Mouse (Mus musculus) right cerebral cortex, adult 2 months (tissue): ENCODE measurements at regions not wholly inside any gene's neighbourhood (a gene's known extent, or its start where the extent isn't known, plus 50 kb on each side); places are given as distances from the start of the nearest gene placed in this dataset.

Source experiments
- DNase-seq, 2 experiments: peaks; one replicate each; pipeline ENCODE4 v3.0.0; 2021 to 2022; ENCODE audit warnings: low spot score in 2 of 2

DNA sequence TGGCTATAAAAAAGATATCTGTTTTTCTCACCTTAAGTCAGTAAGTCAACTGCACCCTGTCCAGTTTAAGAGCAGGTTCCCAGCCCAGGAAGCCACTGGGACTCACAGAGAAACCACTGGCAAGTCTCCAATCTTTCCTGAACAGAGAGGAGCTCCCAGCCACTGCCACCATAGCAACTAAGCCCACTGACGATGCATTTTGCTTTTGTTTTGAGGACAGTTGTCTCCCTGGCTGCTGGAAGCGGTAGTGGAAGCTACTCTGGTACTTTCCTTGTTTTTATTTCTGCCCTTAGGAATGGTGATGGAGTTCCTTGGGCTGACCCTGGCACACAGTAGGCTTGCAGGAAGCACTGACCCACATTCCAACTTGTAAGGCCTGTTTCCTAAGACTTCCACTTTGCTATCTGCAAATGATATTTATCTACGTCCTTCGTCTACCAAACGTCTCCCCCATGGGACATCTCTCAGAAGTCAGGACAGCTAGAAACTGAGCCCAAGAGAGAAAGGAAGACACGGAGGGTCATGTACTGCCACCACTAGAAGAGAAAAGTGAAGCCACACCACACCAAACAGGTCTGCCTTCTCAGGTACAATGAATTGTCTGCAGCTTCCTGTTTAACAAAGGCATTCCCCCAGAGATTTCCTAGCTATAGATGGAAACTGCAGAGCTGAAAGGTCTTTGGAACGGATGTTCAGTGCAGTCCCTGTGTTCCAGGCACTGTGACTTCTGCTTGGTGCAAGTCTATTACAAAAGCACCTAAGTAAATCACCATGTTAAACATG lies 125.7 kb upstream of the Fmo9 start:
- no peak for DNase-seq

DNA sequence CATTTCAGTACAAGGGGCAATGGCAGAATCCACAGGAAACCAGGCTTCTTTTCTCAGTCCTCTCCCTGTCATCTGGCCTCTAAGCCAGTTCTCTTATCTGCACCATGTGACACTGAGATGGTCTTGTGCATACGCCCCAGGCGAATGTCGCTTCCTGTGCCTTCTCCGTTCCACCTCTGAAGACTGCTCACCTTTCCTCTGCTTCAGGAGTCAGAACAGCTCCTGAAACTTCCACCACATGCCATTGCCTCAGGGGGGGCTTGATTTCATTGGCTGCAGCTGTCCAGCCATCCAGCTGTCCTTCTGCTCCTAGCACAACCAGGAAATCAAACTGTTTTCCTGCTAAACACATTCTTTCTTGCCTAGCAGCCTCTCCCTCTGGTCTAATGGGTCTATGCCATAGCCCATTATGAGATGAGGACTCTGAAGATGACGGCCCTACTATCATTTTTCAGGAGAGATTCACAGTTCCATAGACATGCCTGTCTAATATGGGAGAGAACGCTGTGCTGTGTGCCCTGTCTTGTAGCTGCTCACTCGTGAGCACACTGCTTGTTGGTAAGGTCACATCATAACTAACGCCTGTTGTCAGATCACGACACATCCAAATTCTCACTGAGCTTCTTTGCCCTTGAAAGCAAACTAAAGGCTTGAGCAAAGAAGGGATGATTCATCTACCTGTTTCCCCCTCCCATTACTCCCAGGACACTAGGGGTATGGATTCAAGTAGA lies 129.9 kb upstream of the Fmo9 start:
- DNase-seq, result no peak

GRCm38 (mm10) chr1:166812072-166812461 lies 130.4 kb upstream of the Fmo9 start:
- DNase-seq, result no peak

DNA sequence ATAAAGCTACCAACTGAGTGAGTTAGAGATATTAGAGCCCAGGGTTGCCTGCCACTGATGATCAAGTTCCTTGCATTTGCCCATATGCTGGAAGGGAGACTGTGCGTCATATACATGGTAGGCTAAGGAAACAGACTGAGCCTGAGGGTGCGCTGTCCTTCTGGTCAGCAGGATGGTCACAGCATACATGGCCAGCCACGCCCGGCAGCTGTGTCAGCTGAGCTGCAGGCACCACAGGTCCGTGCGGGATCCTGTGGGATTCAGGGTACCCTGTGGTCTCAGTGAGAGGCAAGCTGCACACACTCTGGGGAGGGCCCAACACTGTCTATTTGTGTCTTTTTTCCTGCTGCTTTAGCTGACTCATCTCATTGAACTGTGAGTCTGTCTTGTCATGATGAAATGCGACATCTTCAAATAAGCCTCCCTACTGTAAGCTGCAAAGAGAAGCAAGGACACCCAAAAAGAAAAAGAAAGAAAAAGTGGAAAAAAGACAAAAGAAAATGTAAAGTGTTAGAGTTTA lies 131.3 kb upstream of the Fmo9 start:
- DNase-seq, result no peak

DNA sequence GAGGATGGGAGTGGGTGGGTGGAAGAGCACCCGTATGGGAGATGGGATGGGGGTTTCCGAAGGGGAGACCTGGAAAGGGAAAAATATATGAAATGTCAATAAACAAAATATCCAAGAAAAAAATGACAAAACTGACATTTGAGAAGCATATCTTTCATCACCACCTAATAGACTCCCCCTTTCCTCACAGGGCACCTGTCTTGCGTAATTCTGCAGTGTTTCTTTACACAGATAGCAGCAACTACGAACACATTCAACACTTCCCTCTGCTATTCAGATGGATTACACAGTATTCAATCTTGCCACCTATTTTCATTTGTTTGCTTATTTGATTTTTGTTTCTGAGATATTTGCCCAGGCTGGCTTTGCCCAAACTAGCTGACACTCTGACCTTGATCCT lies 136.3 kb upstream of the Fmo9 start:
- DNase-seq, result no peak

GRCm38 (mm10) chr1:166818682-166819081 lies 137.0 kb upstream of the Fmo9 start:
- no peak for DNase-seq

GRCm38 (mm10) chr1:166819420-166819819 lies 137.8 kb upstream of the Fmo9 start:
- no peak for DNase-seq

- no peak for DNase-seq
These were observed 138.4 kb upstream of the Fmo9 start for GRCm38 (mm10) chr1:166820050-166820449.

- DNase-seq, result no peak
These were observed 139.5 kb upstream of the Fmo9 start for GRCm38 (mm10) chr1:166821146-166821545.

- no peak for DNase-seq
These were observed 155.7 kb upstream of the Fmo9 start for GRCm38 (mm10) chr1:166837299-166837698.

GRCm38 (mm10) chr1:166839833-166840232 lies 158.2 kb upstream of the Fmo9 start:
- DNase-seq, result no peak

DNA sequence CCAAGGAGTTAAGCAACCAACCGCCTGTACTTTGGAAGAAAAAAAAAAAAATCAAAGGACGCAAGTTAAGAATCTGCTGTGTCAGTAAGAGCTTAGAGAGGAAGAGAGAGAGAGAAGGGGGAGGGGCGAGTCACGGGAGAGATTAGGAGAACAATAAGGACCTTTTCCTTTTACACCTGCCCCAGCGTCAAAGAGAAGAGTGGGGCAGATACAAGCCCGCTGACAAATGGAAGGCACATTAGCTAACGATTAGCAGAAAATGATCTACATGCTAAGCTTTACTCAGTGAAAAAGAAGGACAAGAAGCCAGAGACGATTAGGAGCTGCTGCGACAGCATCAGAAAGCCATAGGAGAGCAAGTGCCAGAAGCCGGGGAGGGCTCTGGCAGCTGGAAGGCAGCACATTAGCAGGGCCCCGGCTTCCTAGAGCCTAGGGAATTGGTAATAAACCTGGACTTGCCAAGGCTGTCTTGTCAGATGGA lies 157.8 kb upstream of the Fam78b start:
- DNase-seq, result no peak

DNA sequence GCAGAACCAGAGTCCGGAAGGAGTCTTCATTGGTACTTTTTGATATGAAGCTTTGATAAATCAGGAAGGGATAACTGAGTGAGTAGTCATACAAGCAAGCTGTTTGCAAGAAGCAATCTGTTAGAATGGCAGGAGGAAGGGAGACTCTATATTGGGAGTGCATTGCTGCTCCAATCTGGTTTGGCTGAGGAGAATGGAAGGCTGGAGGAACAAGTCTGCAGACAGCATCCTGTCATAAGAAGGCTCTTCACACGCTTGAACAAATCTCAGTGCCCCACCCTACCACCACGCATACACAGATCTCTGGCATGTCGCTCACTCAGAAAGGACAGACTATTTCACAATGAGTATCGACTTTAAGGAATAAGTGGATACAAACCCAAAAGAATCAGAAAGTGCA lies 154.7 kb upstream of the Fam78b start:
- DNase-seq, result no peak

GRCm38 (mm10) chr1:166847233-166847632 lies 154.0 kb upstream of the Fam78b start:
- DNase-seq, result no peak

- no peak for DNase-seq
These were observed 153.1 kb upstream of the Fam78b start for GRCm38 (mm10) chr1:166848015-166848535.

DNA sequence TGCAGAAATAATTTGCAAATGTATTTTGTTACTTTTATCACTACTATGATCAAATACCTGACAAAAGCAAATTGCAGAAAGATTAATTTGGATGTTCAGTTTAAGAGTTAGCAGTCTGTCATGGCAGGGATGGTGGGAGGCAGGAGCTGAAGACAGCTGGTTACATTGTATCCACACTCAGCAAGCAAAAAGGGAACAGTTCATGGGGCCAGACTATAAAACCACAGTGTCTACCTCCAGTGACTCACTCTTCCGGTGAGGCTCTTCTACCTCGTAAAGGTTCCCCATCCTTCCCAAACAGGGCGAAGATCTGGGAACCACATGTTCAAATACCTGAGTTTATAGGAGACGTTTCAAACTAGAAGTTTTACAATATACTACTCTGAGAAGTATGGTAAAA lies 145.2 kb upstream of the Fam78b start:
- DNase-seq, result no peak

GRCm38 (mm10) chr1:166866256-166866655 lies 135.0 kb upstream of the Fam78b start:
- no peak for DNase-seq

DNA sequence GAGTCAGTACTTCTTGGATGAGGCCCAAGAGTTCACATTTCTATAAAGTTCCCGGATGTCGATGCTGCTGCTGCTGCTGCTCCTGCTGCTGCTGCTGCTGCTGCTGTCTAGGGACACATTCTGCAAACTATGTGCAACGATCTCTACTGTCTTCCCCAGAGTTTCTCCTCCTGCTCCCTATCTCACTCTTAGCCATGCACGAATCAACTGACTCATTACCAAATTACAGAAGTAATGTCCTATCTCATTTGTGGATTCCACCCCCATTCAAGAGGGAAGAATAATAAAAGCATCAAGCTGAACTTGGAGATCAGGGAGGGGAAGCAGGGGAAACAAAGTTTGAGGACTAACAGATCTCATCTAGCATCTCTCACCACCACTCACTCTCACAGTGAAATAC lies 130.0 kb upstream of the Fam78b start:
- no peak for DNase-seq

DNA sequence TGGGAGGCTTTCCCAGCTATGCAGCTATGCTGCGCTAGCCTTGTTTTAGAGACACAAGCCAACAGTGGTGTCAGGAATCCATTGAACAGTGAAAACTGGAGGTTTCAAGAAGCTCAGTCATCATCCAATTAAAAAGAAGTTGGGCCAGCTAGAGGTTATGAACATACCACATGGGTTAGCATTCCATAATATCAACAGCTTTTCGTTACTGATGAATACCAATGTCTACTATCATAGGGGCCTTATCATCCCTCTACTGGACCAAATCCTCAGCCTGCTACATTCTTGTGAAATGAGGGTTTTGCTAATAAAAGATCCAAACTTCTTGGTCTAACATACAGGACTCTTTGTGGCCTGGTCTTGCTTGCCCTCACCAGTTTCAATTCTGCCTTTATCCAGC lies 124.8 kb upstream of the Fam78b start:
- DNase-seq, result no peak

DNA sequence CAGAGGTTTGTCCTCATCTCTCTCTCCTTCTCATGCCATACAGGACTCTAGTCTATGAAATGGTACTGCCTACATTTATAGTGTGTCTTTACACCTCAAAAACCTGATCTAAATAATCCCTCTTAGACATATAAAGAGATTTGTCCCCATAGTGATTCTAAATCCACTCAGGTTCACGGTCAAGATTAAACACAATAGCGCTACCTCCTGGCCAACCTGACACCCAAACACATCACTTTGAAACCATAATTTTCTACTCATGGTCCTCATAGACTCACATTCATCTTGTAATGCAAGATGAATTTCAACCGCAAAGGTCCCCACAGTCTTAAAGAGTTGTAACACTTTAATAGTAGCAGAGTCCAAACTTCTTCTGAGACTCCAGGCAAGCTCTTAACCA lies 118.0 kb upstream of the Fam78b start:
- no peak for DNase-seq

GRCm38 (mm10) chr1:166895945-166896344 lies 105.3 kb upstream of the Fam78b start:
- no peak for DNase-seq

DNA sequence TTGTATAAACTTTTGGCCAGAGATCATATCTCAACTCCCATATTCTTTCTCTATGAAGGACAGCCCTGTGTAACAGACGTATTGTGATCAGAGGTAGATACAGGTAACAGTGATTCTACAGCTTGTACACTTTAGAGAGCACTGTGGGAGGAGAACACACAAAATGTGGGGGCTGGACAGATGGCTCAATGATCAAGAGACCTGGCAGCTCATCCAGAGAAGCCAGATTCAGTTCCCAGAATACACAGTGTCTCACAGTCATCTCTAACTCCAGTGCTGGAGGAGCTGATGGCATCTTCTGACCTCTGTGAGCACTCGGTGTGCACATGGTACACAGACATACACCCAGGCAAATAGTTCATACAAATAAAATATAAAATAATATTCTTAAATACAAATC lies 102.5 kb upstream of the Fam78b start:
- DNase-seq, result peak in 1 of 2 experiments; percentile 22

DNA sequence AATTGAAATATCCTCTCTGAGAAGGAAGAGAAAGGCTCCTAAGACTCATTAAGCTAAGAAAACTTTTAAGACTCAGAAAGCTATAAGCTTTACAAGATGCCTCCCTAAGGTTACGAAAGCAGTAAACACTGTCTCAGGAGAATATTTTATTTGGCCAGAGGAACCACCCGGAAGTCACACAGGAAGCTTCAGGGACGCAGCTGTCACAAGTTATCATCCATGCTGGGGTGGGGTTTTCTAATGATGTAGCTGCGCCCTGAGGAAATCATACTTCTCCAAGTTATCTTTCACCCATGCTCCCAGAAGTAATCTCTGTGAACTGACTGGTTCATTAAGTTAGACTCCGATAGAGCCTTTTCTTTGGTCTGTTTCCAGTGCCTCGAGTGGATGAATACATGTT lies 102.0 kb upstream of the Fam78b start:
- no peak for DNase-seq
